Mouse (Mus musculus) left cerebral cortex, adult 2 months (tissue): ENCODE results near the gene Gon4l. TPM values are rescaled to one million over a fixed set of nuclear protein-coding genes. Genes with fewer than 3 reads are reported as not detected.
"Not testable (repeated sequence)": the region's sequence is repeated elsewhere in the genome, so short reads cannot be mapped to it uniquely, and the experiment has no call there.

Experiments used
- DNase-seq, 2 experiments: peaks; one replicate each; pipeline ENCODE4 v3.0.0; 2021 to 2022; ENCODE audit warnings: low spot score in 2 of 2, mixed read lengths in 1 of 2; ENCODE audit errors: extremely low spot score in 1 of 2
- H3K27ac ChIP-seq: fragments of 200-600 bp; 2 replicates; pipeline ENCODE4 v1.8.1; 2022
- H3K4me3 ChIP-seq: fragments of 200-600 bp; 2 replicates; pipeline ENCODE4 v1.8.1; 2022
- CTCF ChIP-seq: fragments of 200-600 bp; IDR thresholded peaks from 2 replicates; pipeline ENCODE4 v1.8.1; 2022; ENCODE audit warnings: antibody characterized with exemption, mild to moderate bottlenecking, moderate library complexity
- intact Hi-C: fragments of 180-260 bp; cut with DNase I; formaldehyde crosslinking; loops from one replicate; pipeline ENCODE4 v1.15.1; 2025
- long read RNA-seq, 2 experiments: library from polyadenylated mRNA; stranded (forward); transcript quantifications; one replicate each; pipeline ENCODE4 v2.0.0; 2021; ENCODE audit warnings: borderline mapping rate in 2 of 2
- total RNA-seq, 2 experiments: library from RNA; stranded (reverse); gene quantifications; 2 replicates each; pipeline ENCODE4 v1.2.3; 2021

Gon4l gene
- 10 to 100 TPM; 46.9 to 48.3 TPM for total RNA-seq
- long read RNA-seq, experiment 1, partial matches to known transcripts: 10 of 25 reads
- long read RNA-seq, experiment 1, other reads (novel, unspliced or antisense): 15 of 25 reads
- long read RNA-seq, experiment 2, partial matches to known transcripts: 7 of 17 reads
- long read RNA-seq, experiment 2, other reads (novel, unspliced or antisense): 10 of 17 reads

- peak in 1 of 2 experiments; percentile 18 for DNase-seq
- intact Hi-C loops: not testable (repeated sequence)
Observed at GRCm38 (mm10) chr3:88834951-88835491, at the start of gene Gon4l. Gene Gon4l, plus strand, starts transcription at chr3:88835231.

DNA sequence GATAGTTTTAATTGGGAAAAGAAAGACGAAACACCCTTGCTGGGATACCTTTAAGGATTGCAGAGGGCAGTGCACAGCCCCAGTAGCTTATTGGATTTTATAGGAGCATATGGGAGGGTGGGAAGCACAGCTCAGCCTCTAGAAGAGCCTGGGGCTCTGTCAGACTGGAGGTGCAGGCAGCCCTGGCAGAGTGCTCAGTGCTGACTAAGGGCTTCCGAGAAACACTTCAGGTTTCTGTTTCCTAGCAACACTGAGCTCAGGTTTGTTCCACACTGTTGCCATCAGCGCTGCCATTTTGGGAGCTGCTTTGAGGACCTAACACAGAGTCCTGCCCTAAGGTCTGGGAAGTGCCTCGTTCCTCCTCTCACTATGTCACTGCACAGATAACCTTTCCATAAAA, 48.7 kb upstream of the Gon4l start:
- intact Hi-C loops, H3K4me3 ChIP-seq, H3K27ac ChIP-seq, DNase-seq: not testable (repeated sequence)

More at GRCm38 (mm10) chr3:88834951-88835491, at the start of gene Gon4l:
- Histone ChIP-seq H3K4me3 (peak within 1 kb of the TSS; percentile 47), H3K27ac (peak within 1 kb of the TSS; percentile 78; the same call in 1 of the 2 replicates)

DNA sequence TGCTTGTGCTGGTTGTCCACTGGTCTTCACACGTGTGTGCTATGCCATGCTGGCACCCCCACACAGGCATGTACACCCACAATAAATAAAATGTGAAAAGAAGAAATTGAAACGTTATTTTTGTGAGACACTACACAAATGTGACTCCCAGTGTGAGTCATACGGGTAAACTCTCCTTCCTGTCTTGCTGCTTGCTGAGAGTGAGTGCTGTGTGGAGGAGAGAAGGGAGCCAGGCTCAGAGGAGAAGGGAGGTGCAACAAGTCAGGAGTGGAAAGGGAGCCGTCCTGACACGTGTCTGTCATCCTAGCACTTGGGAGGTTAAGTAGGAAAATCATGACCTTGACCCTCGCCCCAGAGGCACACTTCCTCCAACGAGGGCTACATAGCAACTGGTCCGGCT, 48.2 kb upstream of the Gon4l start:
- DNase-seq, intact Hi-C loops, H3K4me3 ChIP-seq, H3K27ac ChIP-seq: not testable (repeated sequence)

- H3K4me3 ChIP-seq, H3K27ac ChIP-seq, DNase-seq, intact Hi-C loops: not testable (repeated sequence)
Observed at GRCm38 (mm10) chr3:88788033-88788432, 47.0 kb upstream of the Gon4l start.

DNA sequence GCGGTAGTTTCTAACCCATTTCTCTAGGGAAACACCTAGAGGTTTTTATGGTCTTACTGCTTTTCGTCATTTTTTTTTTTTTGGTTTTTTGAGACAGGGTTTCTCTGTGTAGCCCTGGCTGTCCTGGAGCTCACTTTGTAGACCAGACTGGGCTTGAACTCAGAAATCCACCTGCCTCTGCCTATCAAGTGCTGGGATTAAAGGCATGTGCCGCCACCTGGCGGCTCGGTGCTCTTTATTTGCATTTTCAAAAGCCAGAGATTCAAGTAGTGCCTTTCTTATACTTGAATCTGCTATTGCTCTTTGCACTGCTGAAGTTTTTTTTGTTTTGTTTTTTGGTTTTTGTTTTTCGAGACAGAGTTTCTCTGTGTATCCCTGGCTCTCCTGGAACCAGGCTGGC, 37.5 kb upstream of the Gon4l start:
- intact Hi-C loops, H3K27ac ChIP-seq, H3K4me3 ChIP-seq, DNase-seq: not testable (repeated sequence)

DNA sequence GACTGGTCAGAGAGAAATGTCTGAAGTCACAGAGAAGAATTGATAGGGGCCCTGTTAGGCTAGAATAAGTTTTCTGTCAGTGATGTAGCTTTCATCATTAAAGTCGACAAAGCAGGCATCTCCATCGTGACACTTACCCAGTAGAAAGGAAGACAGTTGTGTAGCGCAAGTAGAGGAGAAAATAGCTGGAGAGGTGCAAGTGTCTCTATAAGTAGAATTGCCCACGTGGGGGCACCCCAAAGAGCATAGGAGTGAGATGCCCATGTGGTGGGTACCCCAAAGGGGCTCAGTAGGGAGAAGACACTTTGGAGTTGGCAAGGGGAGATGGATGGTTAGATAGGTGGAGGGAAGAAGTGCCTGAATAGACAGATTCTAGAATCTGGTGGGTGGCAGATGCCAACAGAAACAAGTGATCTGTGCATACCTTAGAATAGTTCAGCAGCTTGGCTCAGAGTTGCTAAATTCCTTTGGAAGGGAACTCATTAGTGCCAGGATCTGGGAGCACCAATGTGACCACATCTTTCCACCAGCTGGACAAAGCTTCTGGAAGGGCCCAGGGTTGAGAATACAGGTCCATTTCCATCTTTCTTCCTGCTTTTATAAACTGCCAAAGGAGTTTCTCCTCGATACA, 31.0 kb upstream of the Gon4l start:
- no peak overlapping the region for H3K27ac ChIP-seq
- no peak overlapping the region for H3K4me3 ChIP-seq
- no peak for DNase-seq
- intact Hi-C loops: no loop called here
- TF ChIP-seq CTCF: no peak

DNA sequence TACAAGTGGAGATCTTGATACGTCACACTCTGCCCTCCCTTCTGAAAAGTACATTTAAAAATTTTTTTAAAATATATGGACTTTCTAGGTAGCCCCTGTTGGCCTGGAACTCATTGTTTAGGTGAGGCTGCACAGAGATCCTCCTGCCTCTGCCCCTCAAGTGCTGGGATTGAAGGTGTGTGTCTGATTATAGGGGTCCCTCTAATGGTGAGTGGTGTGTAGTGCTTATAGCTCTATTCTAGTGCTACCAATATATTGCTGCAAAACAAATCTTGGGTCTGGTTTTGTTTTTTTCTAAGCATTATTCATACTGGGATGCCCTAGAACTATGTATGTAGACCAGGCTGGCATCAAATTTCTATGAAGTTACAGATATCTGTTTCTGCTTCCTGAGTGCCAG, 9.3 kb upstream of the Gon4l start:
- DNase-seq: no peak
- Histone ChIP-seq H3K4me3 (no peak overlapping the region), H3K27ac (no peak overlapping the region)
- peak; percentile 44 for TF ChIP-seq CTCF
- intact Hi-C loops: no loop called here

DNA sequence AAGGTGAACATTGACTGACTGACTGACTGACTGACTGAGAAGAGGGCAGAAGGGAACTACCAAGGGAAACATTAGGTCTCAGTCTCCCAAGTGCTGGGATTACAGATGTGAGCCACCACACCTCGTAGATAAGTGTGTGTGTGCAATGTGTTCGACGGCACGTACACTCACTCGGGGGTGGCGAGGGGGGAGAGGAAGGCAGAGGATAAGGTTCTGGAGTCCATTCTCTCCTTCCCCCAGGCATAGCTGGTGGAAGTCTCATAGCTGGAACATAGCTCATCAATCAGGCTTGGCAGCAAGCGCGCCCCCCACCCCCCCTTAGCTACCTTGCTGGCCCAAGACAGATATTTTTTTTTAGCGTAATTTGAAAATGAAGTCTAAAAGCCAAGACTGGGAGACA, 7.8 kb upstream of the Gon4l start:
- no peak for DNase-seq
- TF ChIP-seq CTCF: no peak
- Histone ChIP-seq H3K4me3 (no peak overlapping the region), H3K27ac (no peak overlapping the region)
- intact Hi-C loops: no loop called here

DNA sequence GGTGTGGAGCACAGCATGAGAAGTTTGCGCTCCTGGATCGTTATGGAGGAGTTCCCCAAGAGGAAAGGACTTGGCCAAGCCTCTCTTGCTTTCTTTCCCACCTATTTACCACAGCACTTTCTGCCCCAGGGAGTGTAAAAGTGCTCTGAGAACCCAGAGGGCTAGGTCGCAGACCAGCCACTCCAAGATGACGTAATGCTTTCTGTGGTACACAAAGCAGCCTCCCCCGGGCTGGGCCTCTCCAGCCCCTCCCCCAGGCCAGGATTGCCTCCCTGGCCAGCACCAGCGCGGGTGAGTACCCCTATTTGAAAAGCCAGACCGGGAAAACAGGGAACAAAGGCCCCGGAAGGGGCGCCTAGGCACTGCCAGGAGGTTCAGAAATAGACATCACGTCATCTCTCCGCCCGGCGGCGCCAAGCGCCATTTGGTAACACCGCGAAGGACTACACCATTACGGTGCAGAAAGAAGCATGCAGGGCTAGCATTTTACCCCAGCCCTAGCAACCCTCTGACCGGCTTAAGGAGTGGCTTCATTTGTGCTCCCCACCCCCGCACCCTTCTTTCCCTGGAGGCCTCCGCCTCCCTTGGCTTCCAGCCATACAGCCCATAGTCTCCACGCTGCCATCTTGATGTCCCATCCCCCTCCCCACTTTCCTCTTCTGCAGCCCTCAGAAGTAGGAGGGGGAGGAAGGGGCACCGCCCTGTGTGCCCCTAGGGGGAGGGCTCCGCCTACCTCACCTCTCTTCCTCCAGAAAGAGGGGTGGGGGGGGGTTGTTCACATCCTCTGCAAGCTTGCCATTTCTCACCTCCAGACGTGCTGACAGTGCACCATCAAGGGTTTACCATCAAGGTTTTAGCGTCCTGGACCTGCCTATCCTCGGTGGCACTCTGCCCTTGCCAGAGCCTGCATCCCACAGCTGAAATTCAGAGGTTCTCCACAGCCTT, 3.6 kb upstream of the Gon4l start:
- H3K27ac ChIP-seq: peak overlapping the region; percentile 87
- peak; percentile 70 to 79 for DNase-seq
- intact Hi-C loops: not testable (repeated sequence)

GRCm38 (mm10) chr3:88832388-88832787, 2.6 kb upstream of the Gon4l start:
- intact Hi-C loops, H3K27ac ChIP-seq: not testable (repeated sequence)
- H3K4me3 ChIP-seq: peak overlapping the region; percentile 34; the same call in 1 of the 2 replicates
- DNase-seq: peak; percentile 72 to 77

More for the DNA sequence above, 3.6 kb upstream of the Gon4l start:
- H3K4me3 ChIP-seq: peak overlapping the region; percentile 62

DNA sequence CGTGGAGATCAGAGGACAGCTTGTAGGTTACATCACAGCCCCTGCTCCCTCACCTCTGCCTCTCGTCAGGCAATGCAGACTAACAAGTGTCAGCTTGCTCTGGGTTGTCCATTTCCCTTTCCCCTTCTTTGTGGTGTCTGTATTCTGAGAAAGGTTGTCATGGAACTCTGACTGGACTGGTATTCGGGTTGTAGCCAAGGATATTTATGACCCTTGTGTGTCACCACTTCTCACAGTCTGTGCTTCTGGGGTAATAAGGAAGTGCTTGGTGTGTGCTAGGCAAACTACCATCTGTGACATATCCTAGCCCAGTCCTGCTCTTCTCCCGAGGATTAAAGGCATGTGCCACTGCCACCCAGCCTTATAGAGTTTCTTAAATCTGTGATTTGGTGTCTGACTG, 14.1 kb downstream of the Gon4l start:
- TF ChIP-seq CTCF: no peak
- intact Hi-C loops: no loop called here
- H3K27ac ChIP-seq: no peak overlapping the region
- no peak for DNase-seq
- no peak overlapping the region for H3K4me3 ChIP-seq

DNA sequence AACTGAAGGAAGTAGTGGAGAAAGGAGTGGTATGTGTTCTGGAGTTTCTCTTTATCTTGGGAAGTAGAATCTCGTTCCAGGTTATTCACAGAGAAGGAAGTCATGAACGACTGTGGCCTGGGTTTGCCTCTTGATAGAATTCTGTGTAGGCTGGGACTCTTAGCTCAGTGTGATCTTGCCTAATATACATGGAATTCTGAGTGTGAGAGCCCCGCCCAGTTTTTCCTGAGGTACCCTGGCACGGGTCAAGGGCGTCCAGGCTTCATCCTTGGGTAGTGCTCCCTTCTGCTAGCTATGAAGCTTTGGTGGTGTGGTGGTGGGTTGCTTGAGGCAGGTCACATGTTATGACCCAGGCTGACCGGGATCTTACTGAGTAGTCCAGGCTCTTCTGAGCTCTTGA, 20.8 kb downstream of the Gon4l start:
- intact Hi-C loops: no loop called here
- Histone ChIP-seq H3K4me3 (no peak overlapping the region), H3K27ac (no peak overlapping the region)
- TF ChIP-seq CTCF: no peak
- DNase-seq: no peak
